Mouse (Mus musculus) small intestine, adult 2 months (tissue): ENCODE data around the gene Gm9970. TPM values are rescaled to one million over a fixed set of nuclear protein-coding genes. Genes with fewer than 3 reads are reported as not detected.

Experiments used
- H3K27ac ChIP-seq: fragments of 200-500 bp; 2 replicates; pipeline ENCODE4 v1.5.1; 2012; ENCODE audit warnings: low read depth, low read length, control low read depth, inconsistent platforms; ENCODE audit not compliant: insufficient read depth
- H3K27me3 ChIP-seq: fragments of 200-500 bp; 2 replicates; pipeline ENCODE4 v1.6.1; 2012; ENCODE audit warnings: mild to moderate bottlenecking, moderate library complexity, low read length, inconsistent platforms; ENCODE audit not compliant: control insufficient read depth, insufficient read depth
- H3K36me3 ChIP-seq: fragments of 200-500 bp; 2 replicates; pipeline ENCODE4 v1.6.1; 2012; ENCODE audit warnings: mild to moderate bottlenecking, low read length, control low read depth, inconsistent platforms; ENCODE audit not compliant: control insufficient read depth, insufficient read depth
- H3K4me1 ChIP-seq: fragments of 200-500 bp; 2 replicates; pipeline ENCODE4 v1.6.1; 2012; ENCODE audit warnings: low read length, inconsistent platforms, mixed read lengths; ENCODE audit not compliant: control insufficient read depth, insufficient read depth, insufficient read length
- H3K4me3 ChIP-seq: fragments of 200-500 bp; 2 replicates; pipeline ENCODE4 v1.5.1; 2012; ENCODE audit warnings: low read depth, mild to moderate bottlenecking, control low read depth, inconsistent platforms, low read length, moderate library complexity
- CTCF ChIP-seq: fragments of 200-500 bp; IDR thresholded peaks from 2 replicates; pipeline ENCODE4 v1.5.1; 2012; ENCODE audit warnings: low read depth, mild to moderate bottlenecking, control low read depth, inconsistent platforms, low read length, moderate library complexity, mixed read lengths; ENCODE audit not compliant: insufficient replicate concordance, insufficient read length; ENCODE audit errors: extremely low read depth
- POLR2A ChIP-seq: fragments of 200-500 bp; IDR thresholded peaks from 2 replicates; pipeline ENCODE4 v1.6.1; 2012; ENCODE audit warnings: low read depth, mild to moderate bottlenecking, control low read depth, inconsistent platforms, low read length, moderate library complexity
- WGBS: fragments of 180-500 bp; shearing (Covaris S2); methylation state at CpG from one replicate; pipeline ENCODE4 v1.1.7; 2018; 5-methylcytosine and 5-hydroxymethylcytosine counted together
- polyA plus RNA-seq: library from polyadenylated mRNA; depleted of rRNA; stranded (reverse); fragments of >200 nt; gene quantifications from 2 replicates; pipeline ENCODE4 v1.2.3, GENCODE M21; 2012

The Gm9970 gene
- polyA plus RNA-seq, 1 experiment = 0.82 TPM

GRCm38 (mm10) chr5:31222696-31223095 is 18.3 kb downstream of the Gm9970 start:
- H3K27me3 ChIP-seq = no peaks in the 10 kb centered on the region
- whole genome bisulfite sequencing = 97% methylated on average over 9 of the region's 9 CpGs
- peaks cover 3% of the 10 kb centered on the region; the same call in 1 of the 2 replicates for H3K4me1 ChIP-seq
- H3K27ac ChIP-seq = no peak overlapping the region
- no peaks in the 10 kb centered on the region for H3K36me3 ChIP-seq
- TF ChIP-seq CTCF (no peak), POLR2A (no peak)
- no peak overlapping the region for H3K4me3 ChIP-seq

DNA sequence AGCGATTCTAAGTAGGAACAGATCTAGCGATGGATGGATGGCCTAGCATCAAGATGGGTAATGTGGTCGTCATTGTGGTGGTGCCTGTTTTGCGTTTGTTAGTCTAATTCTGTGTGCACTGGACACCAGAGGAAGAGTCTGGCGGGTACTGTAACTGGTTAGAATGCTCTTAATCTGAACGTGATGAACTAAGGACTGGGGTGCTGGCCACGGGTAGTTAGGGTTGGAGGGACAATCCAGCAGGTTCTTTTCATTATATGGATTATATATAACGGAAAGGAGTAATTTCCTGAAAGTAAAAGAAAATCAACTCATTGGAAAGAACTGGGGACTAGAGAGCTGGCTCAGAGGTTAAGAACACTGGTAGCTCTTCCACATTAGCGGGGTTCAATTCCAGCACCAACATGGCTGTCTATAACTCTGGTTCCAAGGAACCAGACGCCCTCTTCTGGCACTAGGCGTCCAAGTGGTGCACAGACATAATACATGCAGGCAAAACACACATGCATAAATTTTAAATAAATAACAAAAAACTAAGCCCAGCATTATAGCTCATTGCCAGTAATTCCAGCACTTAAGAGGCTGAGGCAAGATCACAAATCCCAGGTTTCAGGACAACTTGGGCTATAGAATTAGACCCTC is 19.6 kb downstream of the Gm9970 start:
- peak overlapping the region; percentile 84 for H3K4me3 ChIP-seq
- H3K36me3 ChIP-seq = no peaks in the 10 kb centered on the region
- TF ChIP-seq POLR2A (no peak), CTCF (peak; percentile 23; the same call in 1 of the 2 replicates)
- 21% methylated on average over 11 of the region's 11 CpGs for WGBS
- H3K27ac ChIP-seq = peak overlapping the region; percentile 50
- no peaks in the 10 kb centered on the region for H3K27me3 ChIP-seq
- H3K4me1 ChIP-seq = peaks cover 3% of the 10 kb centered on the region; the same call in 1 of the 2 replicates

- Histone ChIP-seq H3K36me3 (peaks cover under 1% of the 10 kb centered on the region; the same call in 1 of the 2 replicates), H3K27me3 (no peaks in the 10 kb centered on the region), H3K4me1 (peaks cover 3% of the 10 kb centered on the region; the same call in 1 of the 2 replicates), H3K27ac (peak within 1 kb of the TSS; percentile 70), H3K4me3 (peak within 1 kb of the TSS; percentile 84)
- peak; percentile 79 for TF ChIP-seq POLR2A
- TF ChIP-seq CTCF = peak; percentile 21; the same call in 1 of the 2 replicates
- under 1% methylated on average over 70 of the region's 70 CpGs for WGBS
Observed at GRCm38 (mm10) chr5:31220448-31221303, 20.4 kb downstream of the Gm9970 start, which contains the start of gene Ppm1g. Gene Ppm1g, minus strand, starts transcription at chr5:31220687.

- peak overlapping the region; percentile 70 for H3K27ac ChIP-seq
- peak overlapping the region; percentile 84 for H3K4me3 ChIP-seq
- WGBS = under 1% methylated on average over 40 of the region's 40 CpGs
- peaks cover 3% of the 10 kb centered on the region; the same call in 1 of the 2 replicates for H3K4me1 ChIP-seq
- H3K27me3 ChIP-seq = no peaks in the 10 kb centered on the region
- H3K36me3 ChIP-seq = peaks cover 2% of the 10 kb centered on the region; the same call in 1 of the 2 replicates
- no peak for TF ChIP-seq POLR2A
- no peak for TF ChIP-seq CTCF
Observed at GRCm38 (mm10) chr5:31219911-31220447, 21.1 kb downstream of the Gm9970 start.

DNA sequence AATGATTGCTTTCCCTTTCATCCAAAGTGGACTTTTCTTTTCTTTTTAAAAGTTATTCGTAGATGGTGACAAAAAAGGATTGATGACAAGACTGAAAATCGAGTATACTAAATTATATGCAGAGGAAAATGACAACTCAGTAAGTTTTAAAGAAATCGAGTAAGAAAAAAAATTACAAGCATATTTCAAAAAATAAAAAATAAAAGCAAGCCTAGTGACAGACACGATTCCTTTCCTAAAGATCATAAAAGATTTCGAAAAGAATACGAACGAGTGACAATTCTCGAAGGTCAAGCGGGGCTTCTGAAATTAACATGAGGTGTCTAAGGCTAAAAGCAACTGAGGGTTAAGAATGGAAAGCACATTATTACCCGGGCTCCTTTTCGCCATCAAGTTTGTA is 21.6 kb downstream of the Gm9970 start:
- TF ChIP-seq CTCF (no peak), POLR2A (no peak)
- WGBS = under 1% methylated on average over 11 of the region's 11 CpGs
- Histone ChIP-seq H3K4me1 (peaks cover 3% of the 10 kb centered on the region; the same call in 1 of the 2 replicates), H3K27me3 (no peaks in the 10 kb centered on the region), H3K4me3 (peak overlapping the region; percentile 84), H3K27ac (peak overlapping the region; percentile 70), H3K36me3 (peaks cover 2% of the 10 kb centered on the region; the same call in 1 of the 2 replicates)

DNA sequence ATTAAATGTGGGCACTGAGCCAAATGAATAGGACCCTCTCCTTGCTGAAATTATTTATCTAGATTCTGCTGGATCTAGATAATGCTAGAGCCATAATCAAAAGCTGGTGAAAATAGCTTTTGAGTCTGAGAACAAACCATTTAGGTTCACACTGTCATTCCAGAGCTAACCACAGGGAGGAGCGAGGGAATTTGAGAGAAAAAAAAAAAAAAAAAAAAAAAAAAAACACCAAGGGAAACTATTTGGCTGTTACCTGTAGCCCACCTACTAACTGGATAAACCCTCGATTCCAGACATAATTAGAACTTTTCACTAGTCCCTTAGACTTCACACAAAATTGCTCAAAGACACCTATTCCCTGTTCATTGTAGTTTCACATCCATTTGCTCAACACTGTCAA is 22.0 kb downstream of the Gm9970 start:
- Histone ChIP-seq H3K4me3 (no peak overlapping the region), H3K27ac (no peak overlapping the region), H3K36me3 (peaks cover 2% of the 10 kb centered on the region; the same call in 1 of the 2 replicates), H3K4me1 (peaks cover 3% of the 10 kb centered on the region; the same call in 1 of the 2 replicates), H3K27me3 (no peaks in the 10 kb centered on the region)
- no peak for TF ChIP-seq CTCF
- no peak for TF ChIP-seq POLR2A
- WGBS = 0% methylated on average over 2 of the region's 2 CpGs
